Mouse (Mus musculus) thymus, postnatal 36 days (tissue): Measurements from ENCODE around the gene Pkd1.

Experiments used
- DNase-seq, 2 experiments: peaks; one replicate each; pipeline ENCODE4 v3.0.0; 2022; ENCODE audit warnings: mixed read lengths in 2 of 2

The Pkd1 gene

GRCm38 (mm10) chr17:24567034-24567779, 17.6 kb downstream of the Pkd1 start:
- DNase-seq, result no peak

GRCm38 (mm10) chr17:24569837-24570236, 20.2 kb downstream of the Pkd1 start:
- DNase-seq, result no peak

GRCm38 (mm10) chr17:24572651-24573245, 23.1 kb downstream of the Pkd1 start:
- no peak for DNase-seq

- no peak for DNase-seq
Observed at GRCm38 (mm10) chr17:24573811-24574210, 24.2 kb downstream of the Pkd1 start.

GRCm38 (mm10) chr17:24579532-24579931, 29.9 kb downstream of the Pkd1 start:
- DNase-seq, result no peak

- DNase-seq, result no peak
Observed at GRCm38 (mm10) chr17:24580287-24580686, 30.7 kb downstream of the Pkd1 start.

- no peak for DNase-seq
Observed at GRCm38 (mm10) chr17:24583599-24584460, 34.2 kb downstream of the Pkd1 start.

GRCm38 (mm10) chr17:24584520-24584919, 34.9 kb downstream of the Pkd1 start:
- no peak for DNase-seq

- no peak for DNase-seq
Observed at GRCm38 (mm10) chr17:24586532-24586931, 36.9 kb downstream of the Pkd1 start.

- DNase-seq, result no peak
Observed at GRCm38 (mm10) chr17:24590943-24591342, 41.3 kb downstream of the Pkd1 start.

GRCm38 (mm10) chr17:24591695-24592094, 42.1 kb downstream of the Pkd1 start:
- no peak for DNase-seq

- no peak for DNase-seq
Observed at GRCm38 (mm10) chr17:24593248-24593647, 43.6 kb downstream of the Pkd1 start.

GRCm38 (mm10) chr17:24593992-24594890, 44.6 kb downstream of the Pkd1 start:
- no peak for DNase-seq

- DNase-seq, result no peak
Observed at GRCm38 (mm10) chr17:24595126-24596072, 45.8 kb downstream of the Pkd1 start.

- no peak for DNase-seq
Observed at GRCm38 (mm10) chr17:24596073-24596466, 46.4 kb downstream of the Pkd1 start.

- DNase-seq, result no peak
Observed at GRCm38 (mm10) chr17:24596471-24597183, 47.0 kb downstream of the Pkd1 start.

GRCm38 (mm10) chr17:24597989-24598388, 48.4 kb downstream of the Pkd1 start:
- no peak for DNase-seq

- no peak for DNase-seq
Observed at GRCm38 (mm10) chr17:24600502-24600901, 50.9 kb downstream of the Pkd1 start.

GRCm38 (mm10) chr17:24603961-24604360, 54.3 kb downstream of the Pkd1 start:
- no peak for DNase-seq

- no peak for DNase-seq
Observed at GRCm38 (mm10) chr17:24604557-24604956, 54.9 kb downstream of the Pkd1 start.

GRCm38 (mm10) chr17:24608370-24608769, 58.7 kb downstream of the Pkd1 start:
- DNase-seq, result no peak
